In the genomic region with DNA sequence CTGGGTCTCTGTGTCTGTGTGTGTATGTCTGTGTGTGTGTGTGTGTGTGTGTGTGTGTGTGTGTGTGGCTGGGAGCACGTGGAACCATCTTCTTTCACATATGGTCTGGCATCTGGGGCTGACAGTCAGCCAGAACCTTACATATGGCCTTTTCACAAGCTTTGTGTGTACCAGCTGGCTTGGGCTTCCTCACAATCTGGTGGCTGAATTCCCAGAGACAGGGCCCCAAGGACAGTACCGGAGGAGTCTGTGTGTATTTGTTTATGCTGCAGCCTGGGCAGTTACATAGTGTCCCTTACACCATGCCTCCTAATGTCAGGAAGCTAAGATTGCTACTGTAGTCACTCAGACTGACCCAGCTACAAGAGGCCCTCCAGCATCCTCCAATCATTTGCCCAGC, we compare ENCODE assay signal across 8 mouse cellular contexts. TPM values are rescaled to one million over a fixed set of nuclear protein-coding genes. Genes with fewer than 3 reads are reported as not detected.
DNase-seq lines count a peak whose midpoint lies in the region.

No protein-coding gene starts in this region.

- intact Hi-C loops in left cerebral cortex, postnatal 25 days (cut with DNase I), result no loop called here

- DNase-seq in cerebellum, adult 11 months, result peak; percentile 22
- DNase-seq in cerebellum, adult 8-10 months, result no peak
- DNase-seq in left cerebral cortex, postnatal 25 days (ENCODE audit: low spot score in 2 of 2), result peak; percentile 28 to 44
- no peak for DNase-seq in left cerebral cortex, adult 18-20 months (ENCODE audit: low spot score in 2 of 2)
- peak; percentile 72 for DNase-seq in brain, adult 2 months (ENCODE audit: low read depth, low spot score)
- peak; percentile 41 to 66 for DNase-seq in layer of hippocampus, adult 8-10 months (ENCODE audit: low spot score in 2 of 2)
- no peak for DNase-seq in thymus, postnatal 10 days (ENCODE audit: low spot score in 2 of 2)
- no peak for DNase-seq in kidney, postnatal 14 days

RNA-seq across cellular contexts. Expression of gene Nub1, which starts 28.2 kb away (rescaled TPM):
- total RNA-seq in left cerebral cortex, postnatal 25 days (2021), result 10 to 100 TPM; 70.2 to 76.1 TPM
- 10 to 100 TPM; 78.7 to 84.1 TPM for total RNA-seq in left cerebral cortex, adult 18-20 months (2021)
- 10 to 100 TPM; 68.8 to 75.2 (median 73.1) TPM for total RNA-seq in layer of hippocampus, adult 8-10 months (2022)

RNA-seq across cellular contexts. Expression of gene Smarcd3, which starts 32.9 kb away (rescaled TPM):
- total RNA-seq in left cerebral cortex, postnatal 25 days (2021), result 100 to 1,000 TPM in 1 of 2 experiments, 10 to 100 TPM in 1; 93.4 to 105 TPM
- 100 to 1,000 TPM in 1 of 2 experiments, 10 to 100 TPM in 1; 93.6 to 103 TPM for total RNA-seq in left cerebral cortex, adult 18-20 months (2021)
- total RNA-seq in layer of hippocampus, adult 8-10 months (2022), result 10 to 100 TPM; 85.5 to 92.0 (median 89.1) TPM

Comparison
In these comparisons a context has a peak if more than half of its experiments do, and no peak if none do; other contexts are left out.
1. DNase-seq: peak in cerebellum, adult 11 months (single experiment), left cerebral cortex, postnatal 25 days (2 of 2), brain, adult 2 months (single experiment) and layer of hippocampus, adult 8-10 months (2 of 2); none in cerebellum, adult 8-10 months (single experiment), left cerebral cortex, adult 18-20 months (0 of 2), thymus, postnatal 10 days (0 of 2) and kidney, postnatal 14 days (single experiment).